Mouse (Mus musculus): ENCODE measurements around the gene Nipbl.

- TF ChIP-seq EP300 (IDR thresholded peaks at IDR 0.05; ENCODE audit: low read depth) (no peak), CTCF (IDR thresholded peaks at IDR 0.05; ENCODE audit: low read depth) (peak; percentile 28; the same call in 1 of the 2 replicates)
These were observed 10.9 kb downstream of the Nipbl start for GRCm38 (mm10) chr15:8433239-8433947.

Data from liver, embryonic 14.5 days (tissue).